Mouse (Mus musculus) cerebellum, postnatal 14 days (tissue): ENCODE results near the gene Ehd2.

Experiments used
- DNase-seq, 2 experiments: peaks; one replicate each; pipeline ENCODE4 v3.0.0; 2021; ENCODE audit warnings: mixed read lengths in 2 of 2

The Ehd2 gene

DNA sequence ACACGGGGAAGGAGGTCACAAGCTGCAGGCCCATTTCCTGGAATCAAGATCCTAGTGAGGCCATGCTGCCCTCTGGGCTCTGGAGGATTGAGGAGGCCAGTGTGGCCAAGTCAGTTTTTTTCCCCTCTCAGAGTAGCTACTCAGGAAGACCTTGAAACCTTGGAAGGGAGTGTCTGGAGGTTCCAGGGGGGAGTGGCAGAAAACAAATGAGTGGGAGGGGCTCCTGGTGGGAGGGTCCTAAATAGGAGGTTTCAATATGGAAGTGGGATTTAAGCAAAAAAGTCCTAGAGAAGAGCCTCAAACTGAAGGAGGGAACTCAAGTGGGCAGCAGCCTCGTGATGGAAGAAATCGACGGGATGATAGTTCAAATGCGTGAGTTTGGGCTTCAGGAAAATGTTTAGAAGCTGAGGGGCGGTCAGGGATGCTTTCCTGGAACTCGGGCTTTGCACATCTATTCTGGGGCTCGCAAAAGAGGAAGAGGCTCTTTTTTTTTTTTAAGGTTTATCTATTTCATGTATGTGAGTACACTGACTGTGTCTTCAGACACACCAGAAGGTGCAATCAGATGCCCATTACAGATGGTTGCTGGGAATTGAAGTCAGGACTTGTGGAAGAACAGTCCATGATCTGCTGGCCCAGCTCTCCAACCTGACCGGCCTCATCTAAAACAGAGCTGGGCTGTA is 65.9 kb downstream of the Ehd2 start:
- no peak for DNase-seq
